Mouse (Mus musculus): ENCODE results near the gene Ipo13. TPM values are rescaled to one million over a fixed set of nuclear protein-coding genes. Genes with fewer than 3 reads are reported as not detected.

Ipo13 gene
- polyA plus RNA-seq, 1 experiment from 2014 or later, result 17.4 TPM

GRCm38 (mm10) chr4:117890031-117890430 lies 24.8 kb downstream of the Ipo13 start:
- WGBS (ENCODE audit: insufficient replicate concordance), result 86% methylated on average over 14 of the region's 14 CpGs
- Histone ChIP-seq H3K4me3 (ENCODE audit: low read depth, low read length) (no peak overlapping the region), H3K9ac (ENCODE audit: low read depth, low read length) (no peak overlapping the region), H3K4me2 (ENCODE audit: low read depth, low read length) (no peak overlapping the region), H3K4me1 (ENCODE audit: control insufficient read depth, low read depth, low read length) (peaks cover 22% of the 10 kb centered on the region), H3K27me3 (ENCODE audit: control insufficient read depth, insufficient read depth, low read depth, low read length) (no peaks in the 10 kb centered on the region), H3K36me3 (ENCODE audit: control insufficient read depth, insufficient read depth) (peaks cover 8% of the 10 kb centered on the region), H3K9me3 (replicated peaks; ENCODE audit: control insufficient read depth, low read length) (no peaks in the 10 kb centered on the region), H3K27ac (ENCODE audit: low read length) (no peak overlapping the region)
- no peak for ATAC-seq (ENCODE audit: low read depth)

- H3K4me1 ChIP-seq (ENCODE audit: control insufficient read depth, low read depth, low read length), result peaks cover 22% of the 10 kb centered on the region
- H3K27me3 ChIP-seq (ENCODE audit: control insufficient read depth, insufficient read depth, low read depth, low read length), result peaks cover 1% of the 10 kb centered on the region; the same call in 1 of the 2 replicates
- H3K27ac ChIP-seq (ENCODE audit: low read length), result no peak overlapping the region
- ATAC-seq (ENCODE audit: low read depth), result no peak
- H3K36me3 ChIP-seq (ENCODE audit: control insufficient read depth, insufficient read depth), result peaks cover 14% of the 10 kb centered on the region
- H3K4me2 ChIP-seq (ENCODE audit: low read depth, low read length), result no peak overlapping the region
- H3K4me3 ChIP-seq (ENCODE audit: low read depth, low read length), result no peak overlapping the region
- H3K9me3 ChIP-seq (replicated peaks; ENCODE audit: control insufficient read depth, low read length), result no peaks in the 10 kb centered on the region
- H3K9ac ChIP-seq (ENCODE audit: low read depth, low read length), result no peak overlapping the region
- WGBS (ENCODE audit: insufficient replicate concordance), result 79% methylated on average over 15 of the region's 15 CpGs
Observed at GRCm38 (mm10) chr4:117889471-117889870, 25.3 kb downstream of the Ipo13 start.

GRCm38 (mm10) chr4:117887920-117888319 lies 26.9 kb downstream of the Ipo13 start:
- Histone ChIP-seq H3K4me1 (ENCODE audit: control insufficient read depth, low read depth, low read length) (peaks cover 32% of the 10 kb centered on the region), H3K9me3 (replicated peaks; ENCODE audit: control insufficient read depth, low read length) (no peaks in the 10 kb centered on the region), H3K27me3 (ENCODE audit: control insufficient read depth, insufficient read depth, low read depth, low read length) (peaks cover 17% of the 10 kb centered on the region), H3K9ac (ENCODE audit: low read depth, low read length) (no peak overlapping the region), H3K27ac (ENCODE audit: low read length) (no peak overlapping the region), H3K4me3 (ENCODE audit: low read depth, low read length) (no peak overlapping the region; the same call in 1 of the 2 replicates), H3K4me2 (ENCODE audit: low read depth, low read length) (peak overlapping the region; percentile 82), H3K36me3 (ENCODE audit: control insufficient read depth, insufficient read depth) (peaks cover 19% of the 10 kb centered on the region)
- WGBS (ENCODE audit: insufficient replicate concordance), result 60% methylated on average over 2 of the region's 2 CpGs
- ATAC-seq (ENCODE audit: low read depth), result no peak

GRCm38 (mm10) chr4:117887133-117887532 lies 27.7 kb downstream of the Ipo13 start, which contains the start of gene Atp6v0b:
Atp6v0b (minus strand) TSS chr4:117887333.
- ATAC-seq (ENCODE audit: low read depth), result peak; percentile 92
- Histone ChIP-seq H3K27ac (ENCODE audit: low read length) (peak within 1 kb of the TSS; percentile 90), H3K36me3 (ENCODE audit: control insufficient read depth, insufficient read depth) (peaks cover 19% of the 10 kb centered on the region), H3K4me2 (ENCODE audit: low read depth, low read length) (peak within 1 kb of the TSS; percentile 82), H3K9ac (ENCODE audit: low read depth, low read length) (peak within 1 kb of the TSS; percentile 98), H3K4me1 (ENCODE audit: control insufficient read depth, low read depth, low read length) (peaks cover 35% of the 10 kb centered on the region), H3K9me3 (replicated peaks; ENCODE audit: control insufficient read depth, low read length) (no peaks in the 10 kb centered on the region), H3K27me3 (ENCODE audit: control insufficient read depth, insufficient read depth, low read depth, low read length) (peaks cover 24% of the 10 kb centered on the region), H3K4me3 (ENCODE audit: low read depth, low read length) (peak within 1 kb of the TSS; percentile 98)
- WGBS (ENCODE audit: insufficient replicate concordance), result under 1% methylated on average over 37 of the region's 37 CpGs

GRCm38 (mm10) chr4:117886644-117887043 lies 28.2 kb downstream of the Ipo13 start:
- under 1% methylated on average over 23 of the region's 24 CpGs for WGBS (ENCODE audit: insufficient replicate concordance)
- no peaks in the 10 kb centered on the region for H3K9me3 ChIP-seq (replicated peaks; ENCODE audit: control insufficient read depth, low read length)
- peaks cover 29% of the 10 kb centered on the region for H3K27me3 ChIP-seq (ENCODE audit: control insufficient read depth, insufficient read depth, low read depth, low read length)
- H3K27ac ChIP-seq (ENCODE audit: low read length), result peak overlapping the region; percentile 90
- peak overlapping the region; percentile 82 for H3K4me2 ChIP-seq (ENCODE audit: low read depth, low read length)
- peaks cover 33% of the 10 kb centered on the region for H3K4me1 ChIP-seq (ENCODE audit: control insufficient read depth, low read depth, low read length)
- peak overlapping the region; percentile 98 for H3K4me3 ChIP-seq (ENCODE audit: low read depth, low read length)
- H3K36me3 ChIP-seq (ENCODE audit: control insufficient read depth, insufficient read depth), result peaks cover 19% of the 10 kb centered on the region
- peak overlapping the region; percentile 98 for H3K9ac ChIP-seq (ENCODE audit: low read depth, low read length)
- peak; percentile 44 for ATAC-seq (ENCODE audit: low read depth)

GRCm38 (mm10) chr4:117885994-117886393 lies 28.8 kb downstream of the Ipo13 start:
- Histone ChIP-seq H3K4me3 (ENCODE audit: low read depth, low read length) (peak overlapping the region; percentile 98), H3K27me3 (ENCODE audit: control insufficient read depth, insufficient read depth, low read depth, low read length) (peaks cover 36% of the 10 kb centered on the region), H3K9me3 (replicated peaks; ENCODE audit: control insufficient read depth, low read length) (no peaks in the 10 kb centered on the region), H3K4me1 (ENCODE audit: control insufficient read depth, low read depth, low read length) (peaks cover 29% of the 10 kb centered on the region), H3K36me3 (ENCODE audit: control insufficient read depth, insufficient read depth) (peaks cover 19% of the 10 kb centered on the region), H3K27ac (ENCODE audit: low read length) (peak overlapping the region; percentile 90; the same call in 1 of the 2 replicates), H3K9ac (ENCODE audit: low read depth, low read length) (peak overlapping the region; percentile 98), H3K4me2 (ENCODE audit: low read depth, low read length) (peak overlapping the region; percentile 82)
- no peak for ATAC-seq (ENCODE audit: low read depth)
- 68% methylated on average over 9 of the region's 9 CpGs for WGBS (ENCODE audit: insufficient replicate concordance)

- ATAC-seq (ENCODE audit: low read depth), result no peak
- Histone ChIP-seq H3K4me3 (ENCODE audit: low read depth, low read length) (no peak overlapping the region), H3K27me3 (ENCODE audit: control insufficient read depth, insufficient read depth, low read depth, low read length) (peaks cover 44% of the 10 kb centered on the region), H3K4me1 (ENCODE audit: control insufficient read depth, low read depth, low read length) (peaks cover 26% of the 10 kb centered on the region), H3K4me2 (ENCODE audit: low read depth, low read length) (no peak overlapping the region), H3K27ac (ENCODE audit: low read length) (no peak overlapping the region), H3K9ac (ENCODE audit: low read depth, low read length) (no peak overlapping the region), H3K36me3 (ENCODE audit: control insufficient read depth, insufficient read depth) (peaks cover 19% of the 10 kb centered on the region), H3K9me3 (replicated peaks; ENCODE audit: control insufficient read depth, low read length) (no peaks in the 10 kb centered on the region)
- WGBS (ENCODE audit: insufficient replicate concordance), result 85% methylated on average over 10 of the region's 10 CpGs
Observed at GRCm38 (mm10) chr4:117885093-117885492, 29.7 kb downstream of the Ipo13 start.

- WGBS (ENCODE audit: insufficient replicate concordance), result 75% methylated on average over 1 of the region's 1 CpGs
- Histone ChIP-seq H3K27me3 (ENCODE audit: control insufficient read depth, insufficient read depth, low read depth, low read length) (peaks cover 47% of the 10 kb centered on the region), H3K4me2 (ENCODE audit: low read depth, low read length) (no peak overlapping the region), H3K4me3 (ENCODE audit: low read depth, low read length) (no peak overlapping the region), H3K27ac (ENCODE audit: low read length) (no peak overlapping the region), H3K9me3 (replicated peaks; ENCODE audit: control insufficient read depth, low read length) (no peaks in the 10 kb centered on the region), H3K9ac (ENCODE audit: low read depth, low read length) (no peak overlapping the region; the same call in 1 of the 2 replicates), H3K4me1 (ENCODE audit: control insufficient read depth, low read depth, low read length) (peaks cover 26% of the 10 kb centered on the region), H3K36me3 (ENCODE audit: control insufficient read depth, insufficient read depth) (peaks cover 19% of the 10 kb centered on the region)
- no peak for ATAC-seq (ENCODE audit: low read depth)
Observed at GRCm38 (mm10) chr4:117884146-117884545, 30.7 kb downstream of the Ipo13 start.

- H3K9ac ChIP-seq (ENCODE audit: low read depth, low read length), result peak within 1 kb of the TSS; percentile 61
- H3K4me2 ChIP-seq (ENCODE audit: low read depth, low read length), result peak within 1 kb of the TSS; percentile 73
- 2% methylated on average over 100 of the region's 103 CpGs for WGBS (ENCODE audit: insufficient replicate concordance)
- ATAC-seq (ENCODE audit: low read depth), result no peak
- H3K36me3 ChIP-seq (ENCODE audit: control insufficient read depth, insufficient read depth), result peaks cover 19% of the 10 kb centered on the region
- no peaks in the 10 kb centered on the region for H3K9me3 ChIP-seq (replicated peaks; ENCODE audit: control insufficient read depth, low read length)
- peaks cover 26% of the 10 kb centered on the region for H3K4me1 ChIP-seq (ENCODE audit: control insufficient read depth, low read depth, low read length)
- peak within 1 kb of the TSS; percentile 57 for H3K4me3 ChIP-seq (ENCODE audit: low read depth, low read length)
- H3K27me3 ChIP-seq (ENCODE audit: control insufficient read depth, insufficient read depth, low read depth, low read length), result peaks cover 49% of the 10 kb centered on the region
- H3K27ac ChIP-seq (ENCODE audit: low read length), result no peak within 1 kb of the TSS
Observed at GRCm38 (mm10) chr4:117882701-117883691, 31.8 kb downstream of the Ipo13 start, which contains the start of gene B4galt2. B4galt2 (minus strand) TSS chr4:117883487.

All from liver, embryonic 16.5 days (tissue).